Mouse (Mus musculus) limb, embryonic 14.5 days (tissue): Measurements from ENCODE around the gene Susd3. TPM values are rescaled to one million over a fixed set of nuclear protein-coding genes. Genes with fewer than 3 reads are reported as not detected.

Experiments used
- ATAC-seq: fragments of 200-750 bp; cut with Nextera tagmentation; 2 replicates; pipeline ENCODE4 v1.8.0; 2017; ENCODE audit warnings: low read depth, moderate number of reproducible peaks, moderate TSS enrichment; ENCODE audit not compliant: low FRiP score
- DNase-seq: peaks from one replicate; pipeline ENCODE4 v3.0.0-alpha.2; 2015; ENCODE audit warnings: low spot score
- H3K27ac ChIP-seq: fragments of 300-500 bp; sonication (generic); replicated peaks from 2 replicates; pipeline ENCODE4 v1.5.1; 2014; ENCODE audit warnings: low read depth, mild to moderate bottlenecking, low read length, moderate library complexity, mixed read lengths
- H3K27me3 ChIP-seq: fragments of 300-500 bp; sonication (generic); 2 replicates; pipeline ENCODE4 v1.6.1; 2014; ENCODE audit warnings: low read length, mixed read lengths; ENCODE audit not compliant: control insufficient read depth, insufficient read depth
- H3K36me3 ChIP-seq: fragments of 300-500 bp; sonication (generic); 2 replicates; pipeline ENCODE4 v1.6.1; 2014; ENCODE audit warnings: mild to moderate bottlenecking, low read length, moderate library complexity, mixed read lengths; ENCODE audit not compliant: control insufficient read depth, insufficient read depth
- H3K4me1 ChIP-seq: fragments of 300-500 bp; sonication (generic); 2 replicates; pipeline ENCODE4 v1.6.1; 2014; ENCODE audit warnings: antibody characterized with exemption, low read length, mixed read lengths; ENCODE audit not compliant: control insufficient read depth, insufficient read depth
- H3K4me2 ChIP-seq: fragments of 300-500 bp; sonication (generic); replicated peaks from 2 replicates; pipeline ENCODE4 v1.6.1; 2014; ENCODE audit warnings: low read depth, mild to moderate bottlenecking, low read length, moderate library complexity; ENCODE audit not compliant: severe bottlenecking
- H3K4me3 ChIP-seq: fragments of 300-500 bp; sonication (generic); replicated peaks from 2 replicates; pipeline ENCODE4 v1.5.1; 2014; ENCODE audit warnings: low read length
- H3K9ac ChIP-seq: fragments of 300-500 bp; sonication (generic); 2 replicates; pipeline ENCODE4 v1.6.1; 2014; ENCODE audit warnings: mild to moderate bottlenecking, low read depth, low read length, moderate library complexity; ENCODE audit not compliant: severe bottlenecking
- H3K9me3 ChIP-seq: fragments of 300-500 bp; sonication (generic); 2 replicates; pipeline ENCODE4 v1.6.1; 2016; ENCODE audit warnings: low read length; ENCODE audit not compliant: control insufficient read depth
- POLR2A ChIP-seq: fragments of 200-500 bp; IDR thresholded peaks from 2 replicates; pipeline ENCODE4 v1.8.0; 2012; ENCODE audit warnings: inconsistent platforms, mild to moderate bottlenecking, moderate library complexity, borderline replicate concordance; ENCODE audit not compliant: insufficient read depth, insufficient read length; ENCODE audit errors: extremely low read depth
- WGBS: fragments of 180-500 bp; shearing (Covaris S2); extraction: QIAGEN DNeasy Blood & Tissue Kit; methylation state at CpG from one replicate; pipeline ENCODE4 v1.1.7; 2014; 5-methylcytosine and 5-hydroxymethylcytosine counted together
- polyA plus RNA-seq, 2 experiments: library from polyadenylated mRNA; depleted of rRNA in 1 of 2; stranded (reverse) in 1 of 2; unstranded in 1 of 2; fragments of >200 nt; fragmentation: Nextera tagmentation in 1 of 2; extraction: Ambion mirVana in 1 of 2; gene quantifications; 2 replicates each; pipeline versions ENCODE4 v1.2.1 to v1.2.3; 2012 to 2014

Gene Susd3
- polyA plus RNA-seq, 2 experiments = 2.2 to 2.6 TPM

DNA sequence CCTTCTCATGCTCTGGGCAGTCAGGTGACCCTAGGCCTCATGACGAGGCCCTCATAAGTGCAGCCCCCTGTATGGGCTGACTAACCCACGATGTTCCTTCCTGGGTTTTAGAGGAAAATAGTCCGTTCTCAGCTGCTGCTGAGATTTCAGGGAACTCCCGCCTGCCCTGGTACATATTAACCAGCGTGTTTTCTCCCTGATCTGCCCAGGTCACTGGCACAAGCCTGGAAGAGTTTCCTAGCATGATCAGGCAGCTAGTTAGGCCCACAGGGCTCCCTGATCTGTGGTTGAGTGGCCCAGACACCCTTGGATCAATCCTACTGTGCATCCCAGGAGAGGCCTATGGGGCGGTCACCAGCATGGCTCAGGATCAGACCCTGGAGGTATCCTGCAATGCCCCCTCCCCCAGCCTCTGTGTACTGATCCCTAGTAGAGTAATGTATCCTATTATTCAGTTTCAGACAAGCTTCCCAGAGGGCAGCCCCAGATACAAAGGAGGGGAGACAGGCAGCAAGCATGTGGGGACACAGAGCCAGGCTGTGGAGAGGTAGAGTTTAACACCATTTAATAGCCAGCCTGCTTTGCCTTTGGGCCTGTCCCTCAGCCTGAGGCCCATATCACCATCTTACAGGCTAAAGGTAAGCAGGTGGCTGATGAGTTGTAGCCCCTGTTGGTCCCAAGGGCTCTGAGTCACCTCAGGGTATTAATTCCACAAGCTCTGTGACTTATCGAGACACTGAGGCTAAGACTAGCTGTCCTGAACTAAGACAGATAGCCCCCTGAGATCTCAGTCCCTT lies 57.4 kb downstream of the Susd3 start:
- no peaks in the 10 kb centered on the region for H3K9me3 ChIP-seq
- DNase-seq (no peak), ATAC-seq (no peak)
- H3K36me3 ChIP-seq = peaks cover 8% of the 10 kb centered on the region
- WGBS = 82% methylated on average over 7 of the region's 7 CpGs
- no peak for TF ChIP-seq POLR2A
- H3K9ac ChIP-seq = peak overlapping the region; percentile 12; the same call in 1 of the 2 replicates
- H3K4me3 ChIP-seq = no peak overlapping the region
- no peak overlapping the region for H3K4me2 ChIP-seq
- H3K27me3 ChIP-seq = no peaks in the 10 kb centered on the region
- H3K4me1 ChIP-seq = peaks cover 28% of the 10 kb centered on the region
- H3K27ac ChIP-seq = no peak overlapping the region

- Histone ChIP-seq H3K27me3 (no peaks in the 10 kb centered on the region), H3K9ac (no peak overlapping the region), H3K4me3 (no peak overlapping the region), H3K36me3 (peaks cover under 1% of the 10 kb centered on the region; the same call in 1 of the 2 replicates), H3K4me2 (no peak overlapping the region), H3K27ac (no peak overlapping the region), H3K9me3 (no peaks in the 10 kb centered on the region), H3K4me1 (peaks cover 28% of the 10 kb centered on the region)
- DNase-seq = no peak
- no peak for ATAC-seq
- no peak for TF ChIP-seq POLR2A
- 75% methylated on average over 12 of the region's 12 CpGs for WGBS
These were observed 58.3 kb downstream of the Susd3 start for GRCm38 (mm10) chr13:49189970-49190870.

DNA sequence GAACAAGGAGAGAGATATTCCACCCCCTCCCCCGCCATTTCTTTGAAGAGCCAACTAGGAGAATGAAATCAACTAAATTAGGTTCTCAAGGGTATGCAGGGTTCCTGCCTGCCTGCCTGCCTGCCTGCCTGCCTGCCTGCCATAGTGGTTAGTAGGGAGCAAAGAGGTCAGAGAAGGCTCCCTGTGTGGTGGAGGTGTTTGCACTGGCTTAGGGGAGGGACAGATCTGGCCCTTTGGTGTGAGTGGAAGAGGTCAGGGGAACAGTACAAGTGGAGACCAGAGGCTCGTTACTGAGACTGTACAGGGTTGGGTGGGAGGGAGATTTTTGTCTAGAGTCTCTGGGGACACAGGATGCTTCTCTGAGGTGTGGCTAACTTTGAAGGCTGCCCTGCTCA lies 59.5 kb downstream of the Susd3 start:
- H3K4me2 ChIP-seq = peak overlapping the region; percentile 99; the same call in 1 of the 2 replicates

DNA sequence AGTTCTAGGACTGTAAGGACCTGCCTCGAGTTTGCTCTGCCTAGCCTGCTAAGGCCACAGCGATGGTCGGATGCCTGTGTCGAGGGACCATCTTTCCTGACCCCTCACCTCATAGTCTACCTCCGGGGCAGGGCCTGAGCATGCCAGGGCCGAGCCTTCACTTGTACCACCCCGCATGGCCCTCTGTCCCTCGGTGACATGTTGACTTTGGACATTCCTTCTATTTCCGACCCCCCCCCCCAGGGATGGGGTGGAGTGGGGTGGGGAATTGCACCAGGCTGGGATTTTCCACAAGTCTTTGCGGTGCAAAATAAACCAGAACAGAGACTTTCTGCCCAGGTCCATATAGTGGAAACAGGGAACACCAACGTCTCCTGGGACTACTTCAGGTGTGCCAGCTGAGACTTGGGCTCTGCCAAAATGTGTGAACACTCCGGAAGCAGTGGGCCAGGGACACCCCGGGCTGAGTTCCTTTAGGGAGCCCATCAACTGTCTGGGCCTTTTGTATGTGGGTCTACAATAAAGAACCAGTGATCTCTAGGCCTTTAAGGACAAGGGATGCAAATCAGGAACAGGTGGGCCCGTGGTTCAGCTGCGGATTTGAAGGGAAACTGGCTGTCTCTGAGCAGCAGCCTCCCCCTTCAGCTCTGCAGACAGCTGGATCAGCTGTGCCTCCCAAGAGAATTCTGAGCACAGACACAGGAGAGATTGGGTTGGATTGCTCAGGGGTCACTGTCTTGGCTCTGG lies 60.1 kb downstream of the Susd3 start:
- Histone ChIP-seq H3K4me2 (peak overlapping the region; percentile 99), H3K27me3 (no peaks in the 10 kb centered on the region), H3K4me1 (peaks cover 28% of the 10 kb centered on the region), H3K9ac (peak overlapping the region; percentile 67), H3K9me3 (no peaks in the 10 kb centered on the region), H3K4me3 (peak overlapping the region; percentile 84), H3K27ac (no peak overlapping the region), H3K36me3 (no peaks in the 10 kb centered on the region)
- TF ChIP-seq POLR2A = no peak
- DNase-seq = peak; percentile 7
- 17% methylated on average over 11 of the region's 15 CpGs for WGBS
- no peak for ATAC-seq

More for the DNA sequence above, 59.5 kb downstream of the Susd3 start:
- TF ChIP-seq POLR2A = no peak
- H3K27me3 ChIP-seq = no peaks in the 10 kb centered on the region
- ATAC-seq (no peak), DNase-seq (no peak)
- no peaks in the 10 kb centered on the region for H3K9me3 ChIP-seq
- H3K4me3 ChIP-seq = no peak overlapping the region
- H3K4me1 ChIP-seq = peaks cover 28% of the 10 kb centered on the region
- no peak overlapping the region for H3K27ac ChIP-seq
- 47% methylated on average over 1 of the region's 2 CpGs for WGBS
- H3K36me3 ChIP-seq = no peaks in the 10 kb centered on the region
- H3K9ac ChIP-seq = no peak overlapping the region
